Mouse (Mus musculus) intestine, embryonic 14.5 days (tissue): Measurements from ENCODE around the gene Psat1. TPM values are rescaled to one million over a fixed set of nuclear protein-coding genes. Genes with fewer than 3 reads are reported as not detected.

ENCODE experiments used
- ATAC-seq: fragments of 200-750 bp; cut with Nextera tagmentation; replicated peaks from 2 replicates; pipeline ENCODE4 v1.8.0; 2017; ENCODE audit warnings: low read depth, moderate number of reproducible peaks, moderate TSS enrichment, moderate library complexity; ENCODE audit not compliant: low FRiP score, low TSS enrichment
- DNase-seq: peaks from one replicate; pipeline ENCODE4 v3.0.0-alpha.2; 2018; ENCODE audit warnings: low spot score
- H3K27ac ChIP-seq: fragments of 300-500 bp; sonication (generic); 2 replicates; pipeline ENCODE4 v1.5.1; 2014; ENCODE audit warnings: low read depth, mild to moderate bottlenecking, control low read depth
- H3K27me3 ChIP-seq: fragments of 300-500 bp; sonication (generic); replicated peaks from 2 replicates; pipeline ENCODE4 v1.6.1; 2014; ENCODE audit warnings: low read length, control low read depth; ENCODE audit not compliant: control insufficient read depth, insufficient read depth
- H3K36me3 ChIP-seq: fragments of 300-500 bp; sonication (generic); 2 replicates; pipeline ENCODE4 v1.6.1; 2014; ENCODE audit warnings: low read length, control low read depth; ENCODE audit not compliant: control insufficient read depth, insufficient read depth
- H3K4me1 ChIP-seq: fragments of 300-500 bp; sonication (generic); replicated peaks from 2 replicates; pipeline ENCODE4 v1.6.1; 2014; ENCODE audit warnings: low read length, control low read depth, mixed read lengths; ENCODE audit not compliant: control insufficient read depth, insufficient read depth
- H3K4me2 ChIP-seq: fragments of 300-500 bp; sonication (generic); 2 replicates; pipeline ENCODE4 v1.6.1; 2014; ENCODE audit warnings: low read length
- H3K4me3 ChIP-seq: fragments of 300-500 bp; sonication (generic); 2 replicates; pipeline ENCODE4 v1.5.1; 2014; ENCODE audit warnings: low read depth, low read length, control low read depth, mixed read lengths
- H3K9ac ChIP-seq: fragments of 300-500 bp; sonication (generic); 2 replicates; pipeline ENCODE4 v1.6.1; 2014; ENCODE audit warnings: mild to moderate bottlenecking, low read length
- H3K9me3 ChIP-seq: fragments of 300-500 bp; sonication (generic); 2 replicates; pipeline ENCODE4 v1.6.1; 2016; ENCODE audit warnings: low read length, control low read depth; ENCODE audit not compliant: control insufficient read depth
- WGBS: fragments of 180-500 bp; shearing (Covaris S2); extraction: QIAGEN DNeasy Blood & Tissue Kit; methylation state at CpG from one replicate; pipeline ENCODE4 v1.1.7; 2014; 5-methylcytosine and 5-hydroxymethylcytosine counted together
- polyA plus RNA-seq: library from polyadenylated mRNA; unstranded; fragments of >200 nt; fragmentation: Nextera tagmentation; extraction: Ambion mirVana; gene quantifications from 2 replicates; pipeline ENCODE4 v1.2.1, GENCODE M21; 2014

Psat1 gene
- polyA plus RNA-seq, 1 experiment from 2014 or later: 80.8 TPM

- H3K9me3 ChIP-seq: no peaks in the 10 kb centered on the region
- no peak overlapping the region for H3K4me2 ChIP-seq
- H3K27ac ChIP-seq: no peak overlapping the region
- WGBS: 92% methylated on average over 4 of the region's 4 CpGs
- H3K4me1 ChIP-seq: no peaks in the 10 kb centered on the region
- H3K27me3 ChIP-seq: no peaks in the 10 kb centered on the region
- DNase-seq: no peak
- no peak for ATAC-seq
- H3K36me3 ChIP-seq: no peaks in the 10 kb centered on the region
- no peak overlapping the region for H3K9ac ChIP-seq
- H3K4me3 ChIP-seq: no peak overlapping the region
Observed at GRCm38 (mm10) chr19:15892146-15892545, 55.0 kb downstream of the Psat1 start.

DNA sequence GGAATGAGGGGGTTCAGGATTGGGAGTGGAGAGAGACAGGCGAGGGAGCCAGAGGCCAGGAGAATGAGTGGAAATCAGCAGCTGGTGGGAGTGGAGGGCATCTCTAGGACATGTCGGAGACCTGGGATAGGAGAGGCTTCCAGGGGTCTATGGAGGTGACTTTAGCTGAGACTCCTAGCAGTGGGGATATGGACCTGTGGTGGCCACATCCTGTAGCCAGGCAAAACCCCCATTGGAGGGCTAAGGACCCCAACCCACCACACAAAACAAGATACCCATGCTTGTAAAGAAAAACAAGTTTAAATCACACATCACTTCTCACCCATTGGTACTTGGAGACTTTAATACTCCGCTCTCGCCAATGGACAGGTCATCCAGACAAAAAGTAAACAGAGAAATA lies 58.7 kb downstream of the Psat1 start:
- DNase-seq (no peak), ATAC-seq (no peak)
- Histone ChIP-seq H3K9me3 (no peaks in the 10 kb centered on the region), H3K27ac (no peak overlapping the region), H3K4me3 (no peak overlapping the region), H3K36me3 (no peaks in the 10 kb centered on the region), H3K9ac (no peak overlapping the region), H3K4me2 (no peak overlapping the region), H3K4me1 (no peaks in the 10 kb centered on the region), H3K27me3 (no peaks in the 10 kb centered on the region)
- WGBS: 84% methylated on average over 4 of the region's 4 CpGs

GRCm38 (mm10) chr19:15882705-15883426 lies 64.3 kb downstream of the Psat1 start:
- H3K4me2 ChIP-seq: no peak overlapping the region
- WGBS: 79% methylated on average over 11 of the region's 11 CpGs
- no peak overlapping the region for H3K9ac ChIP-seq
- H3K9me3 ChIP-seq: no peaks in the 10 kb centered on the region
- DNase-seq (no peak), ATAC-seq (no peak)
- no peaks in the 10 kb centered on the region for H3K27me3 ChIP-seq
- peaks cover 7% of the 10 kb centered on the region; the same call in 1 of the 2 replicates for H3K4me1 ChIP-seq
- no peak overlapping the region for H3K4me3 ChIP-seq
- H3K36me3 ChIP-seq: no peaks in the 10 kb centered on the region
- H3K27ac ChIP-seq: no peak overlapping the region

- Histone ChIP-seq H3K4me2 (no peak overlapping the region), H3K9ac (no peak overlapping the region), H3K9me3 (no peaks in the 10 kb centered on the region), H3K27me3 (no peaks in the 10 kb centered on the region), H3K4me1 (peaks cover 7% of the 10 kb centered on the region; the same call in 1 of the 2 replicates), H3K27ac (no peak overlapping the region), H3K4me3 (no peak overlapping the region), H3K36me3 (no peaks in the 10 kb centered on the region)
- WGBS: 40% methylated on average over 8 of the region's 8 CpGs
- ATAC-seq (no peak), DNase-seq (no peak)
Observed at GRCm38 (mm10) chr19:15880731-15881130, 66.4 kb downstream of the Psat1 start.

DNA sequence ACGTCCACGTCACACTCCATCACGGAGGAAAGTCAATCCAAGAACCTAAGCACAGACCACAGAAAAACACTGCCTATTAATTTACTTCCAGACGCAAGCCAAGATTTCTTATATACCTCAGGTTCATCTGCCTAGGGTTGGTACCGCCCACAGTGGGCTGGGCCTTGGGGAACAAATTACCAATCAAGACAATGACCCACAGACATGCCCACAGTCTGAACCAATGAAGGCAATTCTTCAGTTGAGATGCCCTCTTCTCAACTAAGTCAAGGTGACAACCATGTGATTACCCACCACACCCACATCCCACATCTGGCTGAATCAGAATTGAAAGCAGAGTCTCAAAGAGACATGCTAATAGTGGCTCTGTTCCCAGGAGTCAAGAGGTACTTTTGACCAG lies 67.9 kb downstream of the Psat1 start:
- H3K36me3 ChIP-seq: no peaks in the 10 kb centered on the region
- ATAC-seq (no peak), DNase-seq (no peak)
- H3K9ac ChIP-seq: no peak overlapping the region
- no peak overlapping the region for H3K27ac ChIP-seq
- H3K4me2 ChIP-seq: no peak overlapping the region
- 95% methylated on average over 5 of the region's 5 CpGs for WGBS
- H3K9me3 ChIP-seq: no peaks in the 10 kb centered on the region
- no peaks in the 10 kb centered on the region for H3K27me3 ChIP-seq
- H3K4me3 ChIP-seq: no peak overlapping the region
- peaks cover 7% of the 10 kb centered on the region; the same call in 1 of the 2 replicates for H3K4me1 ChIP-seq

DNA sequence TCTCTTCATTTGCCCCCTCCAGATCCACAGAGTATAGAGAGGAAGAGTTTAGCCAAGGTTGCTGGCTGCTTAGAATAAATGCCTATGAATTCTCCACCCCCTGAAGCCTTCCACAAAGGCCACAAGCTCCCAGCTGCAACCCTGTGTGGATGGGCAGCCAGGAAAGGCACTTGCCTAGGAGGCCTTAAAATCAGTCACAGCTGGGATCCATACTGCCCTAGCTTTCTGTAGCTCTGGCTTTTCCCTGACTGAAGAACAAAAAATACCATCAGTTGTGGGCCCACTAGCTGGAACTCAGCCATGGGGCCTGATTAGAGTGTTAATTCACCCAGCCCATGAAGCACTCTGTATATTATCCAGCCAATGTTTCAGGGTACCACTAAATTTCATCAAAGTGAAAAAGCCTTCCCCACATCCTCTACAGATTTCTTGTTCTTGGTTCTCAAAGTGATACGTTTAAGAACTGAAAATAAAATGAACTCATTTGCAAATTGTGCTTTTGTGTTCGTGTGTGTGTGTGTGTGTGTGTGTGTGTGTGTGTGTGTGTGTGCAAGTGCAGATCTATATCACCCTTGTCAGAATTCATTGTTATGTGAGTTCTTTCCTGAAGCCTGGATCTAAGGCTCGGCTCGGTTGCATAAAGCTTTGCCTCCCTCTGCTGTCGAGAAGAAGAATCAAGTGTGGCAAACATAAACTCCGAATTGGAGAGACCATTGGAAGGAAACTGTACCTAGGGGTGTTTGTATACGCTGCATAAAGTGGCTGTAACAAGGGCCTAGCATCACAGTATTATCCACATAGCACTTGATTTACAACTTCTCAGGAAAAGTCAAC lies 78.1 kb downstream of the Psat1 start:
- H3K9ac ChIP-seq: no peak overlapping the region
- H3K27me3 ChIP-seq: no peaks in the 10 kb centered on the region
- ATAC-seq (no peak), DNase-seq (peak; percentile 57)
- H3K9me3 ChIP-seq: no peaks in the 10 kb centered on the region
- H3K27ac ChIP-seq: no peak overlapping the region
- H3K36me3 ChIP-seq: no peaks in the 10 kb centered on the region
- no peak overlapping the region for H3K4me3 ChIP-seq
- H3K4me1 ChIP-seq: peaks cover 3% of the 10 kb centered on the region; the same call in 1 of the 2 replicates
- 25% methylated on average over 7 of the region's 7 CpGs for WGBS
- H3K4me2 ChIP-seq: no peak overlapping the region

DNA sequence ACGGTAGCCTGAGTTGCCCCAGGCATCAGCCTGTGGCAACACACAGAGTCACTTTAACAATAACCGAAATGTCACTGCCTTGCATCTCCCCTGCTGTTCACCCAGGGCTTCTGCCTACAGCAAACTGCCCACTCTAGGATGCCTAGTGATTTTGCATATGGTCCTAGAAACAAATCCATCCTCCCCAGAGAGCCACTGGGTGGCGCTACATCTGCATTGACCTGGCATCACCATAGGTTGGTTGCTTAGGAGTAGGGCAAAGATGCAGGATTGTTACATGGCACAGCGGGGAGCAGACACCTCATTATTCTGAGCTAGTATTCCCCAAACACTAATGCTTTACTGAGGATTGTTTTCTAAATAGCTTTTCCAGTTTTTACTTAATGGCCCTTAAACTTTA lies 80.3 kb downstream of the Psat1 start:
- 75% methylated on average over 4 of the region's 4 CpGs for WGBS
- ATAC-seq (no peak), DNase-seq (no peak)

GRCm38 (mm10) chr19:15866126-15866525 lies 81.0 kb downstream of the Psat1 start:
- no peak overlapping the region for H3K9ac ChIP-seq
- peaks cover 3% of the 10 kb centered on the region; the same call in 1 of the 2 replicates for H3K4me1 ChIP-seq
- no peak overlapping the region for H3K4me2 ChIP-seq
- H3K36me3 ChIP-seq: no peaks in the 10 kb centered on the region
- DNase-seq (no peak), ATAC-seq (no peak)
- H3K9me3 ChIP-seq: no peaks in the 10 kb centered on the region
- no peak overlapping the region for H3K4me3 ChIP-seq
- WGBS: 80% methylated on average over 1 of the region's 1 CpGs
- no peaks in the 10 kb centered on the region for H3K27me3 ChIP-seq
- H3K27ac ChIP-seq: no peak overlapping the region

More for the DNA sequence above, 80.3 kb downstream of the Psat1 start:
- Histone ChIP-seq H3K9ac (no peak overlapping the region), H3K27ac (no peak overlapping the region), H3K4me2 (no peak overlapping the region), H3K36me3 (no peaks in the 10 kb centered on the region), H3K9me3 (no peaks in the 10 kb centered on the region), H3K4me1 (peaks cover 3% of the 10 kb centered on the region; the same call in 1 of the 2 replicates), H3K4me3 (no peak overlapping the region), H3K27me3 (no peaks in the 10 kb centered on the region)
